Mouse (Mus musculus): ENCODE measurements around the gene Pola2.

Gene Pola2

GRCm38 (mm10) chr19:5935691-5936090 lies 28.3 kb downstream of the Pola2 start:
- DNase-seq = no peak

- DNase-seq = no peak
These were observed 28.7 kb downstream of the Pola2 start for GRCm38 (mm10) chr19:5935266-5935665.

GRCm38 (mm10) chr19:5929634-5930596 lies 34.1 kb downstream of the Pola2 start:
- peak; percentile 28 for DNase-seq

GRCm38 (mm10) chr19:5928546-5928945 lies 35.5 kb downstream of the Pola2 start:
- DNase-seq = no peak

GRCm38 (mm10) chr19:5928104-5928503 lies 35.9 kb downstream of the Pola2 start:
- DNase-seq = no peak

GRCm38 (mm10) chr19:5927532-5927931 lies 36.5 kb downstream of the Pola2 start:
- DNase-seq = peak; percentile 54

GRCm38 (mm10) chr19:5927026-5927425 lies 37.0 kb downstream of the Pola2 start:
- DNase-seq = peak; percentile 32

GRCm38 (mm10) chr19:5925311-5925855 lies 38.6 kb downstream of the Pola2 start:
- DNase-seq = no peak

- DNase-seq = peak; percentile 95
These were observed 39.3 kb downstream of the Pola2 start, which contains the start of gene Cdc42ep2 for GRCm38 (mm10) chr19:5924713-5925093. TSS of gene Cdc42ep2 (minus strand) at chr19:5924816.

GRCm38 (mm10) chr19:5923990-5924712 lies 39.9 kb downstream of the Pola2 start:
- peak; percentile 92 for DNase-seq

GRCm38 (mm10) chr19:5922963-5923362 lies 41.0 kb downstream of the Pola2 start:
- DNase-seq = no peak

GRCm38 (mm10) chr19:5922119-5922942 lies 41.7 kb downstream of the Pola2 start:
- no peak for DNase-seq

- no peak for DNase-seq
These were observed 42.3 kb downstream of the Pola2 start for GRCm38 (mm10) chr19:5921715-5922114.

- DNase-seq = no peak
These were observed 50.8 kb downstream of the Pola2 start, which contains the start of gene Dpf2 for GRCm38 (mm10) chr19:5913007-5913719. TSS of gene Dpf2 (minus strand) at chr19:5913010.

- peak; percentile 99 for DNase-seq
These were observed 51.6 kb downstream of the Pola2 start for GRCm38 (mm10) chr19:5912103-5913006.

- DNase-seq = no peak
These were observed 52.4 kb downstream of the Pola2 start for GRCm38 (mm10) chr19:5911430-5912102.

GRCm38 (mm10) chr19:5910221-5910620 lies 53.8 kb downstream of the Pola2 start:
- DNase-seq = peak; percentile 91

GRCm38 (mm10) chr19:5907275-5907674 lies 56.7 kb downstream of the Pola2 start:
- DNase-seq = no peak

GRCm38 (mm10) chr19:5894002-5894678 lies 69.9 kb downstream of the Pola2 start, which contains the start of gene Tigd3:
TSS of gene Tigd3 (minus strand) at chr19:5894149.
- DNase-seq = peak; percentile 98

All from retina, postnatal 1 day (tissue).